Mouse (Mus musculus) CH12.LX (cell line): ENCODE measurements around the gene Slc26a8.

Source experiments
- CTCF ChIP-seq, 2 experiments: IDR thresholded peaks in 1 of 2; conservative IDR thresholded peaks in 1 of 2; 2 replicates each; pipeline ENCODE4 v1.5.1; 2011 to 2012; ENCODE audit warnings: low read depth in 2 of 2, low read length in 2 of 2, improper control_type of control experiment in 1 of 2, inconsistent platforms in 1 of 2, mild to moderate bottlenecking in 1 of 2, moderate library complexity in 1 of 2
- EP300 ChIP-seq: IDR thresholded peaks from 2 replicates; pipeline ENCODE4 v1.6.1; 2011; ENCODE audit warnings: low read length, improper control_type of control experiment
- JUND ChIP-seq: conservative IDR thresholded peaks from 2 replicates; pipeline ENCODE4 v1.6.1; 2011; ENCODE audit warnings: low read depth, low read length, improper control_type of control experiment
- KAT2A ChIP-seq: IDR thresholded peaks from 2 replicates; pipeline ENCODE4 v1.6.1; 2012; ENCODE audit warnings: low read length, improper control_type of control experiment, inconsistent platforms; ENCODE audit not compliant: insufficient replicate concordance
- MAX ChIP-seq: IDR thresholded peaks from 2 replicates; pipeline ENCODE4 v1.6.1; 2011; ENCODE audit warnings: low read length, improper control_type of control experiment
- MAZ ChIP-seq: IDR thresholded peaks from 2 replicates; pipeline ENCODE4 v1.6.1; 2012; ENCODE audit warnings: low read depth, mild to moderate bottlenecking, inconsistent platforms, low read length, improper control_type of control experiment, moderate library complexity
- NELFE ChIP-seq: IDR thresholded peaks from 2 replicates; pipeline ENCODE4 v1.6.1; 2011; ENCODE audit warnings: low read depth, low read length, improper control_type of control experiment
- POLR2A ChIP-seq: IDR thresholded peaks from 2 replicates; pipeline ENCODE4 v1.6.1; 2011; ENCODE audit warnings: low read depth, mild to moderate bottlenecking, improper control_type of control experiment, low read length
- RAD21 ChIP-seq: IDR thresholded peaks from 2 replicates; pipeline ENCODE4 v1.6.1; 2011; ENCODE audit warnings: low read depth, mild to moderate bottlenecking, low read length, improper control_type of control experiment, moderate library complexity
- TBP ChIP-seq: conservative IDR thresholded peaks from 2 replicates; pipeline ENCODE4 v1.6.1; 2011; ENCODE audit warnings: low read depth, low read length, improper control_type of control experiment
- USF1 ChIP-seq: IDR thresholded peaks from 2 replicates; pipeline ENCODE4 v1.6.1; 2014; ENCODE audit warnings: low read depth, mild to moderate bottlenecking, inconsistent platforms, low read length, improper control_type of control experiment
- ZC3H11A ChIP-seq: IDR thresholded peaks from 2 replicates; pipeline ENCODE4 v1.6.1; 2012; ENCODE audit warnings: low read depth, mild to moderate bottlenecking, inconsistent platforms, low read length, improper control_type of control experiment
- ZNF384 ChIP-seq: IDR thresholded peaks from 2 replicates; pipeline ENCODE4 v1.6.1; 2012; ENCODE audit warnings: low read depth, low read length, improper control_type of control experiment, inconsistent platforms

DNA sequence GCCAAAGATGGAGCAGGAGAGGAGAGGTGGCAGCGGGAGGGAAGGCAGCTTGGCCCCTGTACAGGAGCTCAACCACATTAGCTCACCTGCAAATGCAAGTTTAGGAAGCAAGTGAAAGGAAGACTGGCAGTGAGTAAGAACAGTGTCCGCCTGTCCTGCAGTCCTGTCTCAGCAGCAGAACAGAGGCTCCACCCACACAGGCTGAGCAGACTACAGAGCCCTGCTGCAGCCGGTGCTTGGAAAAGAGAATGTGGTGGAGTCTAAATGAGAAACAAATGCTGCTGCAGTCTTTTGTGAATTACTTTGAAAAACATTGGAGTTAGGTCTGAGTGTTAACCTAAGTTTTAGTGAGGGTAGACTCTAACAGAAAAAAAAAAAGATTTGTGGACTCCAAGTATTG is 27.5 kb upstream of the Slc26a8 start:
- no peak for TF ChIP-seq USF1
- no peak for TF ChIP-seq CTCF (conservative IDR thresholded peaks at IDR 0.05 in 1 of 2, IDR thresholded peaks at IDR 0.05 in 1 of 2; ENCODE audit: low read depth in 2 of 2, low read length in 2 of 2)
- no peak for TF ChIP-seq ZNF384
- no peak for TF ChIP-seq ZC3H11A
- no peak for TF ChIP-seq EP300
- TF ChIP-seq NELFE: no peak
- no peak for TF ChIP-seq KAT2A
- no peak for TF ChIP-seq RAD21
- TF ChIP-seq POLR2A: no peak
- no peak for TF ChIP-seq MAX
- no peak for TF ChIP-seq TBP
- no peak for TF ChIP-seq JUND
- no peak for TF ChIP-seq MAZ
